Mouse (Mus musculus) heart, adult 9 months (tissue): ENCODE measurements around the gene Tanc1.

Experiments
- DNase-seq, 2 experiments: peaks; one replicate each; pipeline ENCODE4 v3.0.0; 2022; ENCODE audit warnings: low spot score in 2 of 2

The Tanc1 gene

DNA sequence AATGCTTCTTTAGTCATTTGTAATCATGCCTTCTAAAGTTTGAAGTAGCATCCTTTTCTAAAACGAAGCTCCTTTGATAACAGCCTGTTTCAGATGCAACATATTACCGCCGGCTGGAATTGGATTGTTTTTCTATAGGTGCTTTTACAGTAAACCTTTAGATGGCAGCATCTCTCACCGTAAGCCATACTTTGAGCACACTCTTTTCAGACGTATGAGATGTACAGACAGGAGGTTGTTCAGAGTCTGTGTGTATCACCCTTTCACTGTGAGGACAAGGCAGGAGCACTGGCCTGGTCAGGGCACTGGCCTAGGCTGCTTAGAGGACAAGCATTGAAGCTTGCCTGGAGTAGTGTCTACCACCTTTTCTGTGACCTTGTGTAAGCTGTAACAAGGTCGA lies 145.2 kb downstream of the Tanc1 start:
- DNase-seq, result no peak

DNA sequence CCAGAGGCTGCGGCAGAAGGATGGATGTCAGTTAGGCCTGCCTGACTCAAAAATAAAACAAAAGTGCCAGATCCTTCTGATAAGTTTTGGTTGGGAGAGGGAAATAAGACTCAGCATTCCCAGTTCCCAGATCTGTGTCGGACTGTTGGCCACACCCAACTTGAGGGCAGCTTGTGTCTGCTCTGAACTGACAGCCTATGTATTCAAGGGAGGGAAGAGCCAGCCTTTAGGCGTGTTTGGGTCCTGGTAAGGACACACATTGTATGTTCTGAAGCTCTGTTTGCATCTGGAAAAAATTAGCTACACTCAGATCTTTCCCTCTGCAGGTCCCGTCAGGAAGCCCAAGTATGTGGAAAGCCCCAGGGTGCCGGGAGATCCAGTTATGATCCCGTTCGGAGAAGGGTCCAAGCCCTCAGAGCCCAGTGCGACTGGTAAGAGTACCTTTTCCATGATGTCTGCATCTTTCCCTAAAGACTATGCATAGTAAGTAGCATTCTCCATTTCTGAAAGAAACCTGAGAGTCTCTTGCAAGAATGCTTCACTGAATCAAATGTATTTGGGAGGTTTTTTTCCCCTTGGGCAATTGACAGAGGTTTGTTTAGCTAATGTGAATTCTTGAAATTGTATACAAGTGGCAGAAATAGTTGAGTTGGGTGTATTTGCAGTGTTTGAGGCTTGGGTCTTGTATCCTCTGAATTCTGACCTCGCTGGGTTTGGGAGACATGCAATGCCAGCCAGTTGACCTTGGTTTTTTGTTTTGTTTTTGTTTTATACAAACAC lies 146.5 kb downstream of the Tanc1 start:
- no peak for DNase-seq

DNA sequence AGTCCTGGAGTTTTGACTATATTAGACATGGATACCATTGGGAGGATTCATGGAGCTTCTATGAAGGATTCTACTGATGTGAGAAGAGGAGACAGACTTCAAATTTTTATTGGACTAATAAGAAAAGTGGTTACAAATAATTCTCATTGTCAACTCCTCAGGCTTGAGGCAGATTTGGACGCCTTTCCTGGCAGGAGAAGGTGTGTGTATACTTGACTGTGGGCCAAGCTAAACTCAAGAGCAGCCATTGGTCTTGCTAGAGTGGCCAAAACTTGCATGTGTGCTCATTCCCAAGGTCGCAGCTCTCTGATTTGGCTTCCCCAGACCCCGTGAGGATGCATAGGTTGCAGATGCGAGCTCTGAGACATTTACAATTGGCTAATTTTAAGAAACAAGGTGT lies 148.9 kb downstream of the Tanc1 start:
- DNase-seq, result peak in 1 of 2 experiments; percentile 25

DNA sequence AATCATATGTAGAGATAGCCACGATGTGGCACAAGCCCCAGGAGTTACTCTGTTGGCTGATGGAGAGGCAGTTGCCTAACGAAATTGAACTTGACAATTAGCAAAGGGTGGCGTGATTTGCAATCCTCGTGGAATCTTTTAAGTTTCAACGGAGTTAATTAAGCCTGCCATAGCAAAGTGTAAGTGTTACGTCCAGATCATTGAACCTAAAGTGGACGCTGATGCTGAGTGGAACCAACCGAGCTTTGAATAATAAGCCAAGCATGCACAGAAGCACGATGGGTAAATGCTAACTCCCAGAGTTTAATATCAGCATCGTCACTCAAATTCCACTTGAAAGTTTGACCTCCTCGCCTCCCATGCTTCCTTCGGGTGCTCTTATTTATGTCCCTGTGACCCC lies 149.3 kb downstream of the Tanc1 start:
- DNase-seq, result no peak

DNA sequence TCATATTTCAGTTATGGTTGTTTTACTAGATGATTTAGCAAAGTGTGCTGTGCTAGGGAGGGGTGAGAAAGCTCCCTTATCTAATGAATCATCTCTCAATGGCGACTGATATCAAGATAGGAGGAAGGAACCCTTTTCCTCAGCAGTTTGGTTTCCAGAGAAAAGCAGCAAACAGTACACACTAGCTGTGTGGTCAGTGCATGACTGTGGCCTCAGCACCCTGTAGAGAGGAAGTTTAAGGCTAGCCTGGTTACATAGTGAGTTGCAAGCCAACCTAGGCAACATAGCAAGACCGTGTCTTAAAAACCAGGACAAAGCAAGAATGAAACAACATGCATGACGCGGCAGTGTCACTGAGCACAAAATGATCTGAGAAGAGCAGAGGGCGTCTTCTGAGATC lies 150.4 kb downstream of the Tanc1 start:
- DNase-seq, result no peak

DNA sequence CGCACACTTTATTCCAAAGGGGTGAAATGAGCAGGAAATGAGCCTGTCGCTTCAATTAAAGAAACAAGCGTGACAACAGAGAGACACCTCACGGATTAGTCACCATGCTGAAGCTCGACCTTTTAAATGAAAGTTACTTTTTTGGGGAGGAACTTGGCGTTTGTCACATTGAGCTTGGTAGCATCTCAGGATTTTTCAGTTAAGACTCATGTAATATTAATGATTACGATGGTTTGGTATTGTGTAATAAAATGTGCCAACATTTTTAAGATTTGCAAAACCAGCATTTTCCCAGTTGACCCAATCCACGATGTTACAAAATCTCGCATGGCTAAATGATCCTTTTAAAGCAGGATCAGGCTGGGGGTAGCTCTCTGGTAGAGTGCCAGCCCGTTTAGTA lies 153.8 kb downstream of the Tanc1 start:
- no peak for DNase-seq

DNA sequence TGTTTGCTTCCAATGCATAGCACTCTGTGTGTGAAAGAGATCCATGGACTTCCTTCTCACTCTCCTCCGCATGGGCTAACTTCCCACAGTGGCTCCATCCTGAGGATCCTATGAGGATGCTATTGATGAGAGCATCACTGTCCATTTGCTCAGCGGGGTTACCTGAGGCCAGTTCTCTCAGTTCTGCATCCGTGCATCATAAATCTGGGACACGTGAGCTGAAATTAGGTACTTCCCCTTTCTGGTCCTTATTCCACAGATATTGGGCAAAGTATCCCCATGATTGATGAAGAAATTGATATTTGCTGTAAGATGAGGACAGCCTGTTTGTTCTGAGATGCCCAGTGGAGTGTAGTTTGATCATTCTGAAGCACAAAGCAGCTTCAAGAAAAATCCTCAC lies 156.1 kb downstream of the Tanc1 start:
- no peak for DNase-seq

DNA sequence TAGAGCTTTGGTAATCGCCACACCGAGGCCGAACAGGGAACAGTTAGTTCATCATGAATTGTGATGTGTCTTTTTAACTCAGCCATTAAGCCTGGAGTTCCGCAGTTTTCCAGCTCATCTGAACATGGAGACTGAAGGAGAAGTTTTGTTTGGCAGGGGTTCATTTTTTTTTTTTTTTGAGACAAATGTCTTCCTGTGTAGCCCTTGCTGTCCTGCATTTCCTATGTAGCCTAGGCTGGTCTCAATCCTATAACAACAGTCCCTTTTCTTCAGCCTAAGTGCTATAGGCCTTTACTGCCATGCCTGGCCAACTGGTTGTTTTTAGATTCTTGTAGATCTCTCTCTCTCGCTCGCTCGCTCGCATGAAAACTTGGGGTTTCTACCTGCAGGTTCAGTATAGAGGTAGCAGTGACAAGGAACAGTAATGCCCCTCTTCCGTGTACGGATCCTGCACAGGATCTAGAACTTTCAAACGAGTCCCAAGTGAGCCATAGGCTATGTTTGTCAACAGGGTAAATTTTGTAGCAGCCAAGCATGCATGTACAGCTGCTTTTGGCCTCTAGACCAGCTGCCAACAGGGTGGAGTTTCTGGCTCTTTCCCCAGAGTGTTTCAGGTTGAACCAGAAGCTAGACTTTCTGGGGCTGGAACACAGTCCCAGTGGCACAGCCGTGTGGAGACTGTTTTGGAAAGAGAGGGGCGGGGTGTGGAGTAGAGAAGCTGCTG lies 157.0 kb downstream of the Tanc1 start:
- peak; percentile 66 to 70 for DNase-seq

DNA sequence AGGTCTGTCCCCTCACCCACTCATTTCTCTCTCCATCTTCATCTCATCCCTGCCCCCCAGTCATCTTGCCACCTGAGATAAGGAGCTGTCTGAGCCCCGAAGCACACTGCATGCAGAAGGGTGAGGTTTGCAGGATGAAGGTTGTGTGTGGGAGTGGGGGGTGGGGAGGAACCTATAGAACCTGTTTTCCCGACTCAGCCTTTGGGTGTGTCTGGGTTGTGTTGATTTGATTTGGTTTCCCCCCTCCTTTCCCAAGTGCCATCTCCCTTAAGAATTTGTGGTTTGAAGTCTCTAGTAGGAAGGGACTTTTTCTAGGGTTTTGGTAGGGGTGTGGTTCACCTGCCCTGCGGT lies 157.5 kb downstream of the Tanc1 start:
- no peak for DNase-seq

DNA sequence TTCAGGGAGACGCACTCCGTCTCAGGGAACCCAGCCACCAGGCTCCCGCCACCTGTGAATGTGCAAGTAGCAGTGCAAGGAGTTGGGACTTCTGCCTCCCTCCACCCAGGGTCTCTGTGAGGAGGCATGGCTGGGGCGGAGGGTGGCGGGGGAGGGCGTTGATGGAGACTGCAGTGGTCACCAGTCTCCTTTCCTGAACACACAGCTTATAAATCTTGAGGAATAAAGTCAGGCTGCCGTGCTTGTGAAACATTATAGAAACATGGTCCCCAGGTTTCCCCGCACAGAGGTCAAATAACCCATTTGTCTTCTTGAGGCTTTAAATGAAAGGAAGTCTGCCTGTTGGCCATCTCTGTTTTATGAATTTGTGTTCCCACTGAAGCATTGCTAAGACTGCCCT lies 159.9 kb downstream of the Tanc1 start:
- no peak for DNase-seq

DNA sequence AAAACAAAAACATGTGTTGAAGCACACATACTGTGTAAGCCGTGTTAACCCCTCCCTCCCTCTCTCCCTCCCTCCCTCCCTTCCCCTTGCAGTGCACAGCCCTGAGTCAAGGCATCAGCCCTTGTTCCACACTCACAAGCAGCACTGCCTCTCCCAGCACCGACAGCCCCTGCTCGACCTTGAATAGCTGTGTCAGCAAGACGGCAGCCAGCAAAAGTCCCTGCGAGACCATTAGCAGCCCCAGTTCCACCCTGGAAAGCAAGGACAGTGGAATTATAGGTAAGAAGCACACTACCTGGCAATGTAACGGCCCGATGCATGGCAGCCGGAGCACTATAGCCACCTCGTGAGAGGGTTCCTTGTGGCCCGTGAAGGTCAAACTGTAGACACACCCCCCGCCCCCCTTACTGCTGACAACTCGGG lies 160.4 kb downstream of the Tanc1 start:
- DNase-seq, result no peak

DNA sequence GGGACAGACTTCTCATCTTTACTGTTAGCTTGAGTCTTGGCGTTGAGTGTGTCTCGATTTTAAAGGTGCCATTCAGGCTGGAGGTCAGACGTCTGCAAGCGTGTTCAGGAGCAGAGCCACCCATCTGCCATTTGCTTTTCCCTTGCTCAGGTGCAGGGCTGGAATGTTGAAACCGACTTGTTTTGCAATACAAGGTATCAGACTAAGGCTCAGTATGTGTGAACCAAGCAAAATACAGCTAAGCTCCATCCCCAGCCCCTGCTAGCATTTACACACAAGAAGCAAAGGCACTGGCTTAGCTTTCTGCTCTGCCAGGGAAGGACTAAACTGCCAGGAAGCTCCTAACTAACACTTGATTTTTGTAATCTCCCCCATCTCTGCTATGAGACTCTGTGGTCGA lies 162.5 kb downstream of the Tanc1 start:
- no peak for DNase-seq

DNA sequence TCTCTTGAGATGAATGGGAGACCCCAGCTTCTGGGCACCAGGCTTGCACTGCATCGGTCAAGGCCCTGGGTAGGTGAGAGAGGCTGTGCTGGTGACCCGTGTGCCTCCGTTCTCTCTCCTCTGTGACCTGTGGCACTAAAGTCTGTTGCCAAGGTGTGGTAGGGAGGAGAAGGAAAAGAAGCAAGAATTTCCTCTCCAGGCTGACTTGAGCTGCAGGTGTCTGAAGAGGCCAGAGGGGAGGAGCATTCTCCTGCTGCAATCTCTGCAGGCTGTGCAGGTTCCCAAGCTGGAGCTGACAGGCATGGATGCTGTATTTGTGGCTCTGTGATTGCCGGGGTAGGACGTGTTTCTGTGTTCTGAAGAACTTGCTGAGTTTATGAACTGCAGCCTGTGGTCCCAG lies 163.3 kb downstream of the Tanc1 start:
- no peak for DNase-seq

DNA sequence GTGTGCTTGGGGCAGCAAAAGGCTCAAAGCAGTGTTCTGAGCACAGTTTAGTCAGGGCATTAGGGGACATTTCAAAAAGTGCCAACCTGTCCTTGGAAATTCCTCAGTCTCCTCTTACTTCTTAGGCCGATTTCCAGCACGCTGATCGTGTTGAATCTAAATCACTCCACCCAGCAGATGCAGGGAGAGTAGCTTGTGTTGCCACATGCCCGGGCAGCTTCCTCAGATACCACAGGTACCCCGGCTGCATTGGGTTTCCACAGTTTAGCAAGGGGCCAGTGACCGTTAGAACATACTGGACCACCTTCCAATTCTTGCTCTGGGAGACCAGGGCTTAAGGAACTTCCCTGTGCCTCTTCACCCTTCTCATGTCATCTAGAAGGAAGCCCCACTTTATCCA lies 164.0 kb downstream of the Tanc1 start:
- DNase-seq, result no peak

DNA sequence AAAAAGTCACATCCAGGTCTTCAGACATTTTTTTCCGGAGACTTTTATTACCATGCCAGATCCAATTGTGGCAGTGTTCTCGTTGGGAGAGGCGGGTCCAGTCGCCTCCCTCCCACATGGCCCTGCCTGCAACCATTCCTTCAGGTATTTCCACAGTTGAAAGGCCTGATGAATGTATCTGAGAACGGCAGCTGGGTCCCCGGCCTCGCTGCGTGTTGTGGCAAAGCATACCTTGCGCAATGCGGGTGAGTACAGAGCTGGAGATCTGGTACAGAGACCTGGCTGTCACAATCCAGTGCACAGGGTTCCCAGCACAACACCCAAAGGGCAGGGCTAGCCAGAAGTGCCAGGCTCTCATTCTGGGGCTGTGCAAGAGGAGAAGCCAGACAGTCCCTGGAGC lies 167.5 kb downstream of the Tanc1 start:
- no peak for DNase-seq

DNA sequence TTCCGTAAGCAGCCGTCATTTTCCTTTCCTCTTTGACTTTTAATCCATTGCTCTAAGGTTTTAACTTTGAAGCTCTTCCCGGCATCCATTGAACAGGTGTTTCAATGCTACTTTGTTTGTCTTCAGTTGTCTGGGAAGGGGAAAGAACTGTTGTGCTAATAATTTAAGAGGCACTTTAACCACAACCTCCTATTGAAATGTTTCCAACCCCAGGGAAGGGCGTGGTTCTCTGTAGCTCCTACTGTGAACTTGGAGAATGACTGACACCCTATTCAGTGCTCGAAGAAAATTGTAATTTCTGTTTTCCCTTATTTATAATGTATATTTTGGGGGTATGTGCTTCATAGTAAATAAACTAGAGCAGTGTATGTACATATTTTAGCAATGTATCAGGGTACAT lies 168.4 kb downstream of the Tanc1 start:
- DNase-seq, result no peak

DNA sequence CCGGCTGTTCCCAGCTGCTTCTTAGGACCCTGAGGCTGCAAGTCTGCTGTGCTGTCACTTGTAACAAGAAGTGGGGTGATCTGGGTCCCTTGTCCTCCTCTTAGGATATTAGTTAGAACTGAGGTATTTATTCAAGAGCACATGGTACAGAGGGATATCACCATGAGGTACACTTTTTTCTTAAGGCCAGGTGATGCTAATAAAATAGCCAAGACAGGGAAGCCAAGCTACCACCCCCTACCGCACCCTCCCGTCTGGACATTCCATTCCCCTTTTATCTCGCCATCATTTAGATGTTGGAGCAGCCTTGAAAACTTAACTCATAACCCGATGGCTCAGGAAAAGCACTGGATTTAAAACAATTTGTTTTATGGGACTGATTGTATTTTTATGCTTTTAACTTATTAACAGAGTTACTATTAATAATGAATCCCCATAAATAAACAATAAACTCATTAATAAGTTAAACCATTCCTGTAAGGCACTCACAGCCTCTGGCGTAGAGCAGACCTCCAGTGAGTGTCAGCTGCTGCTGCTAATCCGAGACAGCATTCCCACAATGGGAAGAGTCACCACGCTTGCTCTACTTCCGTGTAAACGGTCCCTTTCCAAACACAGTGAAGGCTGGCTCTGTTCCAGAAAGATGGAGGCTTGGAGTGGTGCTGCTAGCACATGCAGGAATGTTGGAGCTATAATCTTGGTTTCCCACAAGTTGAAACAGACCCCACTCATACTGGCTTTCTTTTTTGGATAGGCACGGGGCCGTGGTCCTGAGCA lies 171.4 kb downstream of the Tanc1 start:
- no peak for DNase-seq

DNA sequence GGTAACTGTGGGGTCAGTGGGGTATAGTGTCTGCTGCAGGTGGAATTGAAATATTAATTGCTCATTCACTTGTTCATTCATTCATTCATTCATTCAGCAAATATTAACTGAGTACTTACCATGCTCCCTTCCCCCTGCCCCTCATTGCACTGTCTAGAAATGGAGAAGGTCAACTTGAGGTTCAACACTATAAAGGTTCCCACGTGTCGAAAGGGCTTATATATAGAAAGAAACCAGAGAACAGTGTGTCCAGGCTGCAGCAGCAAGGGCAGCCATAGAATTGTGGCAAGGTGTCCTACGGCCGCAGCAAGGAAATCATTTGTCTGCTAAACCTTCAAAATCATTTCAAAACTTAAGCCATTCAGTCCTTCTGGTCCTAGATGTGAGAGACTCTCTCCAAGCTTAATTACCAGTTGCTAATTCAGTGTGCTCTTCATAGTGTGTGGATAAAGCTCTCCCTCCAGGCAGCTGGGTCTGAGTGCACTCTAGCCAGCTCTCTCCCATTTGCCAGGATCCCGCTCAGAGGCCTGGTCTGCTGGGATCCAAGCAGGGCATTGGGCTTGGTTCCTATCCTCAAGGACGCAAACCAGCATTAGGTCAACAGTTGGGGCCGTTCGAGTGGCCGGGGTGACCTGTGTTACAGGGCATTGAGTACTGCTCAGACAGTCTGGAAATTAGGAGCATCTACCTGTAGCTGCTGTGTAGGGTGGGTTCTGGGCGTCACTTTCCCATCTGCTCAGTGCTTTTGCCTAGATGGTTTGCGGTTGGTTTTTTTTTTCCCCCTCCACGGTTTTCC lies 172.2 kb downstream of the Tanc1 start:
- DNase-seq, result no peak

DNA sequence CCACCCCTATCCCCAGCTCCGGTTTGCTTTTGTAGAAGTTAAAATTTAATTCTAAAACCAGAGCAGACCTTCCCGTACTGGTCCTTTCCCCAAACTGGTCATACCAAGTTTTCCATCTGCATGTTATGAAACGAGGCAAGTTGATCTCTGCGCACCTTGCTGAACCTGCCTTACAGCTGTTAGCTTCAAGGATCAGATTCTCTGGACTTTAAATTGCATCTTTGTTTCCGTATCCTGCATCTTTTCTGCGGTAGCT lies 172.7 kb downstream of the Tanc1 start:
- DNase-seq, result no peak

DNA sequence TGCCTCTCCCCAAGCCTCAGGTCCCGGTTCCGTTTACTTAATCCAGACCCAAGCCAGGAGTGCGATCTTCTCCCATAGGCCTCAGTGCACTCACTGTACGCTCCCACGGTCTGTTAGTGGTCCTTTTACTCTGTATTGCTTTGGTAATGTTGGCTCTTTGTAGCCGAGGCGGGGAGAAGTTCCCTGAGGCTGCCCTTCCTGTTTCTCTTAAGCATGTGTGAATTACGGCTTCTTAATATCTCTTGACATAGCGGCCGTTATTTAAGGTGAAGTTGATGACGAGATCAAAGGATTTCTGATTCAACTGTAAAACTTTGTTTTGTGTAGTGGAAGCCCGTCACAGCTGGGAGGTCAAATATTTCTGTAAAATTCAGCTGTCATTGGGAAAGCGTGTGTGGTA lies 173.8 kb downstream of the Tanc1 start:
- DNase-seq, result no peak

DNA sequence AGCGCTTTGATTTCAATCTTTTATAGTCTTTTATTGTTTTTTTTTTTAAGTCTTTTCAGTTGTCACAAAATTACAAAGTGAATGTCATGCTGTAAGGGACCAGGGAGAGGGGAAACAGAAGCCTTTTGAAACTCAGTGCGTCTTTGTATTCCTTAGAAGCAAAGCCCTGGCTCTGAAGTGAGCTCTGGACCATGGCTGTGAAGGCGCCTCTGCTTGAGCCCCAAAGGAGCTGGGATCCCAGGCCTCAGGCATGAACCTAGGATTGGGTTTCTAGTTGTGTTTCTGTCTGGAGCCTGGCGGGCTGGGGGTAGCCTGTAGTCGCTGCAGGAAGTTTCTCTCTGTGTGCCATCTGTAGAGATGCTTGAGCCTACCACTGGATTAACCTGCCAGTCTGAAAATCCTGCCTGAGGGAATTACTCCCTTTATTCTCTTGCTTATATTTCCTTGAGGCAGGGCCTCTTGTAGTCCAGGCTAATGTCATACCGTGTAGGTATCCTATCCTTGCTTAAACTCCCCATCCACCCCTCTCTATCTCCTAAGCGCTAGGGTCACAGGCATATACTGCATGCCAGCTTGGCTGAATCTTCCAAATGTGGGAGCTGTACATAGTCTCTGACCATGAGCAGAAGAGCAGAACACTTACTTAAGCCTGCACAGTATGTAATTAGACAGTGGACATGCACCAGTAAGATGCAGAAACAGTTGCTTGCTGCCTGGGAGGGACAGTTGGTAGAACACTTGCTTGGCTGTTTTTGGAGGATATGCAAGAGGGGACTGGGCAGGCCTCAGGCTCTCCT lies 177.1 kb downstream of the Tanc1 start:
- no peak for DNase-seq

DNA sequence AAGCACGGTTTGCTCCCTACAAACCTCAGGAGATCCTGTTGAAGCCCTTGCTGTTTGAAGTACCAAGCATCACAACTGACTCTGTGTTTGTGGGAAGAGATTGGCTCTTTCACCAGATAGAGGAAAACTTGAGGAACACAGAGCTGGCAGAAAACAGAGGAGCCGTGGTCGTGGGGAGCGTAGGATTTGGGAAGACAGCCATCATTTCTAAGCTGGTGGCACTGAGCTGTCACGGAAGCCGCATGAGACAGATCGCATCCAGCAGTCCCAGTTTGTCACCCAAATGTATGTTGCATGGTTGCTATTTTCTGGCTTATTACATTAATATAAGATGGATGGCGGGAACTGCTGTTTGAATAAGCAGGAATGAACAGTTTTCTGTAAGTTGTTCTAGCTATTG lies 179.8 kb downstream of the Tanc1 start:
- DNase-seq, result no peak
